Mouse (Mus musculus) limb, embryonic 14.5 days (tissue): ENCODE measurements around the gene Maff. TPM values are rescaled to one million over a fixed set of nuclear protein-coding genes. Genes with fewer than 3 reads are reported as not detected.

Experiments
- ATAC-seq: fragments of 200-750 bp; cut with Nextera tagmentation; 2 replicates; pipeline ENCODE4 v1.8.0; 2017; ENCODE audit warnings: low read depth, moderate number of reproducible peaks, moderate TSS enrichment; ENCODE audit not compliant: low FRiP score
- DNase-seq: peaks from one replicate; pipeline ENCODE4 v3.0.0-alpha.2; 2015; ENCODE audit warnings: low spot score
- H3K27ac ChIP-seq: fragments of 300-500 bp; sonication (generic); replicated peaks from 2 replicates; pipeline ENCODE4 v1.5.1; 2014; ENCODE audit warnings: low read depth, mild to moderate bottlenecking, low read length, moderate library complexity, mixed read lengths
- H3K27me3 ChIP-seq: fragments of 300-500 bp; sonication (generic); 2 replicates; pipeline ENCODE4 v1.6.1; 2014; ENCODE audit warnings: low read length, mixed read lengths; ENCODE audit not compliant: control insufficient read depth, insufficient read depth
- H3K36me3 ChIP-seq: fragments of 300-500 bp; sonication (generic); 2 replicates; pipeline ENCODE4 v1.6.1; 2014; ENCODE audit warnings: mild to moderate bottlenecking, low read length, moderate library complexity, mixed read lengths; ENCODE audit not compliant: control insufficient read depth, insufficient read depth
- H3K4me1 ChIP-seq: fragments of 300-500 bp; sonication (generic); 2 replicates; pipeline ENCODE4 v1.6.1; 2014; ENCODE audit warnings: antibody characterized with exemption, low read length, mixed read lengths; ENCODE audit not compliant: control insufficient read depth, insufficient read depth
- H3K4me2 ChIP-seq: fragments of 300-500 bp; sonication (generic); replicated peaks from 2 replicates; pipeline ENCODE4 v1.6.1; 2014; ENCODE audit warnings: low read depth, mild to moderate bottlenecking, low read length, moderate library complexity; ENCODE audit not compliant: severe bottlenecking
- H3K4me3 ChIP-seq: fragments of 300-500 bp; sonication (generic); replicated peaks from 2 replicates; pipeline ENCODE4 v1.5.1; 2014; ENCODE audit warnings: low read length
- H3K9ac ChIP-seq: fragments of 300-500 bp; sonication (generic); 2 replicates; pipeline ENCODE4 v1.6.1; 2014; ENCODE audit warnings: mild to moderate bottlenecking, low read depth, low read length, moderate library complexity; ENCODE audit not compliant: severe bottlenecking
- H3K9me3 ChIP-seq: fragments of 300-500 bp; sonication (generic); 2 replicates; pipeline ENCODE4 v1.6.1; 2016; ENCODE audit warnings: low read length; ENCODE audit not compliant: control insufficient read depth
- POLR2A ChIP-seq: fragments of 200-500 bp; IDR thresholded peaks from 2 replicates; pipeline ENCODE4 v1.8.0; 2012; ENCODE audit warnings: inconsistent platforms, mild to moderate bottlenecking, moderate library complexity, borderline replicate concordance; ENCODE audit not compliant: insufficient read depth, insufficient read length; ENCODE audit errors: extremely low read depth
- WGBS: fragments of 180-500 bp; shearing (Covaris S2); extraction: QIAGEN DNeasy Blood & Tissue Kit; methylation state at CpG from one replicate; pipeline ENCODE4 v1.1.7; 2014; 5-methylcytosine and 5-hydroxymethylcytosine counted together
- polyA plus RNA-seq, 2 experiments: library from polyadenylated mRNA; depleted of rRNA in 1 of 2; stranded (reverse) in 1 of 2; unstranded in 1 of 2; fragments of >200 nt; fragmentation: Nextera tagmentation in 1 of 2; extraction: Ambion mirVana in 1 of 2; gene quantifications; 2 replicates each; pipeline versions ENCODE4 v1.2.1 to v1.2.3; 2012 to 2014

Maff gene
- polyA plus RNA-seq, 2 experiments, result 3.0 to 5.5 TPM

GRCm38 (mm10) chr15:79368861-79369440 is 22.5 kb downstream of the Maff start:
- H3K27ac ChIP-seq, result no peak overlapping the region
- H3K9ac ChIP-seq, result no peak overlapping the region
- 87% methylated on average over 8 of the region's 8 CpGs for WGBS
- no peaks in the 10 kb centered on the region for H3K27me3 ChIP-seq
- H3K9me3 ChIP-seq, result no peaks in the 10 kb centered on the region
- H3K36me3 ChIP-seq, result peaks cover 81% of the 10 kb centered on the region
- no peak overlapping the region for H3K4me2 ChIP-seq
- TF ChIP-seq POLR2A, result no peak
- ATAC-seq, result no peak
- no peak for DNase-seq
- no peaks in the 10 kb centered on the region for H3K4me1 ChIP-seq
- H3K4me3 ChIP-seq, result no peak overlapping the region

GRCm38 (mm10) chr15:79369452-79370280 is 23.2 kb downstream of the Maff start:
- DNase-seq (no peak), ATAC-seq (no peak)
- 78% methylated on average over 15 of the region's 15 CpGs for WGBS
- Histone ChIP-seq H3K27me3 (no peaks in the 10 kb centered on the region), H3K4me1 (no peaks in the 10 kb centered on the region), H3K27ac (no peak overlapping the region), H3K4me2 (no peak overlapping the region), H3K36me3 (peaks cover 80% of the 10 kb centered on the region), H3K9me3 (no peaks in the 10 kb centered on the region), H3K4me3 (no peak overlapping the region), H3K9ac (no peak overlapping the region)
- TF ChIP-seq POLR2A, result no peak

- no peak for DNase-seq
- no peak for ATAC-seq
- no peak for TF ChIP-seq POLR2A
- Histone ChIP-seq H3K4me2 (no peak overlapping the region), H3K9ac (no peak overlapping the region), H3K27me3 (no peaks in the 10 kb centered on the region), H3K9me3 (no peaks in the 10 kb centered on the region), H3K4me3 (no peak overlapping the region), H3K27ac (no peak overlapping the region), H3K4me1 (no peaks in the 10 kb centered on the region), H3K36me3 (peaks cover 79% of the 10 kb centered on the region)
- 95% methylated on average over 7 of the region's 7 CpGs for WGBS
Observed at GRCm38 (mm10) chr15:79370281-79370843, 23.9 kb downstream of the Maff start.

- DNase-seq (no peak), ATAC-seq (no peak)
- Histone ChIP-seq H3K36me3 (peaks cover 77% of the 10 kb centered on the region), H3K9ac (no peak overlapping the region), H3K4me2 (no peak overlapping the region), H3K27ac (no peak overlapping the region), H3K4me3 (no peak overlapping the region), H3K4me1 (no peaks in the 10 kb centered on the region), H3K27me3 (no peaks in the 10 kb centered on the region), H3K9me3 (no peaks in the 10 kb centered on the region)
- 44% methylated on average over 3 of the region's 3 CpGs for WGBS
- no peak for TF ChIP-seq POLR2A
Observed at GRCm38 (mm10) chr15:79374760-79375159, 28.3 kb downstream of the Maff start.

- H3K27me3 ChIP-seq, result no peaks in the 10 kb centered on the region
- 91% methylated on average over 6 of the region's 6 CpGs for WGBS
- no peak overlapping the region for H3K9ac ChIP-seq
- no peak overlapping the region for H3K4me3 ChIP-seq
- H3K4me2 ChIP-seq, result no peak overlapping the region
- no peak for TF ChIP-seq POLR2A
- no peak for ATAC-seq
- H3K36me3 ChIP-seq, result peaks cover 57% of the 10 kb centered on the region
- no peaks in the 10 kb centered on the region for H3K9me3 ChIP-seq
- H3K4me1 ChIP-seq, result no peaks in the 10 kb centered on the region
- no peak for DNase-seq
- H3K27ac ChIP-seq, result no peak overlapping the region
Observed at GRCm38 (mm10) chr15:79377681-79378080, 31.3 kb downstream of the Maff start.
